Mouse (Mus musculus): ENCODE measurements at regions not wholly inside any gene's neighbourhood (a gene's known extent, or its start where the extent isn't known, plus 50 kb on each side); places are given as distances from the start of the nearest gene placed in this dataset.

GRCm38 (mm10) chr1:76197651-76198050 lies 651.6 kb downstream of the Slc4a3 start:
- Histone ChIP-seq H3K4me3 (ENCODE audit: low read depth, low read length) (no peak overlapping the region), H3K36me3 (ENCODE audit: control insufficient read depth, insufficient read depth, low read length) (no peaks in the 10 kb centered on the region), H3K4me1 (ENCODE audit: control insufficient read depth, insufficient read depth, insufficient read length, low read length) (no peaks in the 10 kb centered on the region), H3K27ac (ENCODE audit: insufficient read depth, low read depth, low read length) (no peak overlapping the region), H3K27me3 (ENCODE audit: control insufficient read depth, insufficient read depth, low read length) (no peaks in the 10 kb centered on the region)
- 74% methylated on average over 3 of the region's 3 CpGs for WGBS
- TF ChIP-seq CTCF (IDR thresholded peaks at IDR 0.05; ENCODE audit: extremely low read depth, insufficient read length, insufficient replicate concordance, low read depth, low read length) (no peak), POLR2A (IDR thresholded peaks at IDR 0.05; ENCODE audit: low read depth, low read length) (no peak)

- Histone ChIP-seq H3K36me3 (ENCODE audit: control insufficient read depth, insufficient read depth, low read length) (no peaks in the 10 kb centered on the region), H3K27me3 (ENCODE audit: control insufficient read depth, insufficient read depth, low read length) (no peaks in the 10 kb centered on the region), H3K4me1 (ENCODE audit: control insufficient read depth, insufficient read depth, insufficient read length, low read length) (no peaks in the 10 kb centered on the region), H3K4me3 (ENCODE audit: low read depth, low read length) (no peak overlapping the region), H3K27ac (ENCODE audit: insufficient read depth, low read depth, low read length) (no peak overlapping the region)
- 69% methylated on average over 3 of the region's 3 CpGs for WGBS
- TF ChIP-seq POLR2A (IDR thresholded peaks at IDR 0.05; ENCODE audit: low read depth, low read length) (no peak), CTCF (IDR thresholded peaks at IDR 0.05; ENCODE audit: extremely low read depth, insufficient read length, insufficient replicate concordance, low read depth, low read length) (no peak)
These were observed 654.8 kb downstream of the Slc4a3 start for GRCm38 (mm10) chr1:76200906-76201305.

GRCm38 (mm10) chr1:76212486-76212885 lies 666.4 kb downstream of the Slc4a3 start:
- H3K4me3 ChIP-seq (ENCODE audit: low read depth, low read length), result no peak overlapping the region
- no peaks in the 10 kb centered on the region for H3K27me3 ChIP-seq (ENCODE audit: control insufficient read depth, insufficient read depth, low read length)
- H3K27ac ChIP-seq (ENCODE audit: insufficient read depth, low read depth, low read length), result no peak overlapping the region
- WGBS, result 96% methylated on average over 5 of the region's 5 CpGs
- H3K36me3 ChIP-seq (ENCODE audit: control insufficient read depth, insufficient read depth, low read length), result no peaks in the 10 kb centered on the region
- no peaks in the 10 kb centered on the region for H3K4me1 ChIP-seq (ENCODE audit: control insufficient read depth, insufficient read depth, insufficient read length, low read length)
- TF ChIP-seq POLR2A (IDR thresholded peaks at IDR 0.05; ENCODE audit: low read depth, low read length) (no peak), CTCF (IDR thresholded peaks at IDR 0.05; ENCODE audit: extremely low read depth, insufficient read length, insufficient replicate concordance, low read depth, low read length) (no peak)

- 61% methylated on average over 3 of the region's 3 CpGs for WGBS
- no peak overlapping the region for H3K4me3 ChIP-seq (ENCODE audit: low read depth, low read length)
- no peak overlapping the region for H3K27ac ChIP-seq (ENCODE audit: insufficient read depth, low read depth, low read length)
- no peaks in the 10 kb centered on the region for H3K36me3 ChIP-seq (ENCODE audit: control insufficient read depth, insufficient read depth, low read length)
- no peaks in the 10 kb centered on the region for H3K27me3 ChIP-seq (ENCODE audit: control insufficient read depth, insufficient read depth, low read length)
- no peaks in the 10 kb centered on the region for H3K4me1 ChIP-seq (ENCODE audit: control insufficient read depth, insufficient read depth, insufficient read length, low read length)
- TF ChIP-seq CTCF (IDR thresholded peaks at IDR 0.05; ENCODE audit: extremely low read depth, insufficient read length, insufficient replicate concordance, low read depth, low read length) (no peak), POLR2A (IDR thresholded peaks at IDR 0.05; ENCODE audit: low read depth, low read length) (no peak)
These were observed 698.7 kb downstream of the Slc4a3 start for GRCm38 (mm10) chr1:76244721-76245120.

GRCm38 (mm10) chr1:76246181-76246796 lies 700.2 kb downstream of the Slc4a3 start:
- 64% methylated on average over 8 of the region's 8 CpGs for WGBS
- TF ChIP-seq CTCF (IDR thresholded peaks at IDR 0.05; ENCODE audit: extremely low read depth, insufficient read length, insufficient replicate concordance, low read depth, low read length), result no peak
- TF ChIP-seq POLR2A (IDR thresholded peaks at IDR 0.05; ENCODE audit: low read depth, low read length), result no peak
- no peaks in the 10 kb centered on the region for H3K27me3 ChIP-seq (ENCODE audit: control insufficient read depth, insufficient read depth, low read length)

GRCm38 (mm10) chr1:76247126-76247525 lies 701.1 kb downstream of the Slc4a3 start:
- Histone ChIP-seq H3K4me3 (ENCODE audit: low read depth, low read length) (no peak overlapping the region), H3K36me3 (ENCODE audit: control insufficient read depth, insufficient read depth, low read length) (no peaks in the 10 kb centered on the region), H3K27me3 (ENCODE audit: control insufficient read depth, insufficient read depth, low read length) (no peaks in the 10 kb centered on the region), H3K4me1 (ENCODE audit: control insufficient read depth, insufficient read depth, insufficient read length, low read length) (no peaks in the 10 kb centered on the region), H3K27ac (ENCODE audit: insufficient read depth, low read depth, low read length) (no peak overlapping the region)
- WGBS, result 66% methylated on average over 8 of the region's 8 CpGs
- TF ChIP-seq POLR2A (IDR thresholded peaks at IDR 0.05; ENCODE audit: low read depth, low read length), result no peak
- TF ChIP-seq CTCF (IDR thresholded peaks at IDR 0.05; ENCODE audit: extremely low read depth, insufficient read length, insufficient replicate concordance, low read depth, low read length), result no peak

More at GRCm38 (mm10) chr1:76246181-76246796, 700.2 kb downstream of the Slc4a3 start:
- Histone ChIP-seq H3K4me3 (ENCODE audit: low read depth, low read length) (no peak overlapping the region), H3K4me1 (ENCODE audit: control insufficient read depth, insufficient read depth, insufficient read length, low read length) (no peaks in the 10 kb centered on the region), H3K27ac (ENCODE audit: insufficient read depth, low read depth, low read length) (no peak overlapping the region), H3K36me3 (ENCODE audit: control insufficient read depth, insufficient read depth, low read length) (no peaks in the 10 kb centered on the region)

- no peaks in the 10 kb centered on the region for H3K4me1 ChIP-seq (ENCODE audit: control insufficient read depth, insufficient read depth, insufficient read length, low read length)
- H3K4me3 ChIP-seq (ENCODE audit: low read depth, low read length), result no peak overlapping the region
- H3K27me3 ChIP-seq (ENCODE audit: control insufficient read depth, insufficient read depth, low read length), result no peaks in the 10 kb centered on the region
- no peak overlapping the region for H3K27ac ChIP-seq (ENCODE audit: insufficient read depth, low read depth, low read length)
- TF ChIP-seq CTCF (IDR thresholded peaks at IDR 0.05; ENCODE audit: extremely low read depth, insufficient read length, insufficient replicate concordance, low read depth, low read length) (no peak), POLR2A (IDR thresholded peaks at IDR 0.05; ENCODE audit: low read depth, low read length) (no peak)
- no peaks in the 10 kb centered on the region for H3K36me3 ChIP-seq (ENCODE audit: control insufficient read depth, insufficient read depth, low read length)
- 69% methylated on average over 4 of the region's 4 CpGs for WGBS
These were observed 712.2 kb downstream of the Slc4a3 start for GRCm38 (mm10) chr1:76258217-76258616.
